Mouse (Mus musculus) CH12.LX (cell line): Measurements from ENCODE around the gene Nrp2.

Experiments
- PAX5 ChIP-seq: IDR thresholded peaks from 2 replicates; pipeline ENCODE4 v1.6.1; 2012; ENCODE audit warnings: low read length, inconsistent platforms, mixed read lengths
- RAD21 ChIP-seq: IDR thresholded peaks from 2 replicates; pipeline ENCODE4 v1.6.1; 2011; ENCODE audit warnings: low read depth, mild to moderate bottlenecking, low read length, improper control_type of control experiment, moderate library complexity

GRCm38 (mm10) chr1:62783354-62784083 is 80.4 kb downstream of the Nrp2 start:
- TF ChIP-seq RAD21: no peak
- no peak for TF ChIP-seq PAX5
